Mouse (Mus musculus) neural tube, embryonic 15.5 days (tissue): ENCODE measurements around the gene Tpst2. TPM values are rescaled to one million over a fixed set of nuclear protein-coding genes. Genes with fewer than 3 reads are reported as not detected.

Experiments
- ATAC-seq: fragments of 200-750 bp; cut with Nextera tagmentation; 2 replicates; pipeline ENCODE4 v1.8.0; 2017; ENCODE audit warnings: mild to moderate bottlenecking, moderate TSS enrichment, moderate library complexity; ENCODE audit not compliant: low FRiP score
- H3K27ac ChIP-seq: fragments of 300-500 bp; sonication (generic); replicated peaks from 2 replicates; pipeline ENCODE4 v1.5.1; 2015; ENCODE audit warnings: mild to moderate bottlenecking, inconsistent platforms
- H3K27me3 ChIP-seq: fragments of 300-500 bp; sonication (generic); replicated peaks from 2 replicates; pipeline ENCODE4 v1.6.1; 2015; ENCODE audit warnings: inconsistent platforms
- H3K36me3 ChIP-seq: fragments of 300-500 bp; sonication (generic); 2 replicates; pipeline ENCODE4 v1.6.1; 2015; ENCODE audit warnings: inconsistent platforms
- H3K4me1 ChIP-seq: fragments of 300-500 bp; sonication (generic); 2 replicates; pipeline ENCODE4 v1.6.1; 2015; ENCODE audit warnings: inconsistent platforms
- H3K4me2 ChIP-seq: fragments of 300-500 bp; sonication (generic); 2 replicates; pipeline ENCODE4 v1.6.1; 2015; ENCODE audit warnings: inconsistent platforms, mild to moderate bottlenecking, moderate library complexity
- H3K4me3 ChIP-seq: fragments of 300-500 bp; sonication (generic); replicated peaks from 2 replicates; pipeline ENCODE4 v1.5.1; 2015; ENCODE audit warnings: mild to moderate bottlenecking, inconsistent platforms
- H3K9ac ChIP-seq: fragments of 300-500 bp; sonication (generic); replicated peaks from 2 replicates; pipeline ENCODE4 v1.6.1; 2015; ENCODE audit warnings: mild to moderate bottlenecking, inconsistent platforms
- H3K9me3 ChIP-seq: fragments of 300-500 bp; sonication (generic); replicated peaks from 2 replicates; pipeline ENCODE4 v1.6.1; 2016; ENCODE audit warnings: inconsistent platforms
- WGBS: fragments of 180-500 bp; shearing (Covaris S2); methylation state at CpG from one replicate; pipeline ENCODE4 v1.1.7; 2015; ENCODE audit warnings: mixed read lengths; 5-methylcytosine and 5-hydroxymethylcytosine counted together
- polyA plus RNA-seq: library from polyadenylated mRNA; unstranded; fragments of >200 nt; fragmentation: Nextera tagmentation; extraction: Ambion mirVana; gene quantifications from 2 replicates; pipeline ENCODE4 v1.2.1, GENCODE M21; 2015

The Tpst2 gene
- polyA plus RNA-seq, 1 experiment from 2014 or later, result 31.4 TPM

- H3K9ac ChIP-seq, result no peak overlapping the region
These were observed 69.9 kb downstream of the Tpst2 start for GRCm38 (mm10) chr5:112346211-112346965.

GRCm38 (mm10) chr5:112349169-112349568, 72.7 kb downstream of the Tpst2 start:
- no peak overlapping the region for H3K27ac ChIP-seq
- no peak overlapping the region for H3K4me3 ChIP-seq
- no peak for ATAC-seq
- WGBS, result 87% methylated on average over 8 of the region's 8 CpGs
- H3K9ac ChIP-seq, result no peak overlapping the region
- peaks cover 26% of the 10 kb centered on the region for H3K4me1 ChIP-seq
- no peak overlapping the region for H3K4me2 ChIP-seq
- peaks cover 56% of the 10 kb centered on the region for H3K36me3 ChIP-seq
- no peaks in the 10 kb centered on the region for H3K9me3 ChIP-seq
- H3K27me3 ChIP-seq, result no peaks in the 10 kb centered on the region

More at GRCm38 (mm10) chr5:112346211-112346965, 69.9 kb downstream of the Tpst2 start:
- WGBS, result 79% methylated on average over 16 of the region's 16 CpGs
- Histone ChIP-seq H3K27ac (no peak overlapping the region), H3K9me3 (no peaks in the 10 kb centered on the region), H3K4me3 (no peak overlapping the region), H3K36me3 (peaks cover 41% of the 10 kb centered on the region), H3K27me3 (no peaks in the 10 kb centered on the region), H3K4me2 (no peak overlapping the region), H3K4me1 (peaks cover 48% of the 10 kb centered on the region)
- ATAC-seq, result no peak

GRCm38 (mm10) chr5:112355493-112355892, 79.0 kb downstream of the Tpst2 start:
- no peak overlapping the region for H3K9ac ChIP-seq
- 88% methylated on average over 6 of the region's 6 CpGs for WGBS
- H3K36me3 ChIP-seq, result peaks cover 63% of the 10 kb centered on the region
- no peaks in the 10 kb centered on the region for H3K27me3 ChIP-seq
- no peaks in the 10 kb centered on the region for H3K4me1 ChIP-seq
- H3K4me3 ChIP-seq, result no peak overlapping the region
- H3K27ac ChIP-seq, result no peak overlapping the region
- no peak for ATAC-seq
- H3K9me3 ChIP-seq, result no peaks in the 10 kb centered on the region
- no peak overlapping the region for H3K4me2 ChIP-seq

- 61% methylated on average over 13 of the region's 13 CpGs for WGBS
- Histone ChIP-seq H3K4me1 (no peaks in the 10 kb centered on the region), H3K9me3 (no peaks in the 10 kb centered on the region), H3K27ac (no peak within 1 kb of the TSS), H3K4me2 (no peak within 1 kb of the TSS), H3K9ac (no peak within 1 kb of the TSS), H3K4me3 (no peak within 1 kb of the TSS), H3K27me3 (no peaks in the 10 kb centered on the region), H3K36me3 (peaks cover 59% of the 10 kb centered on the region)
- no peak for ATAC-seq
These were observed 79.4 kb downstream of the Tpst2 start, which contains the start of gene Gm6583 for GRCm38 (mm10) chr5:112355910-112356309. Gene Gm6583, minus strand, starts transcription at chr5:112356033.

GRCm38 (mm10) chr5:112356322-112356721, 79.8 kb downstream of the Tpst2 start:
- Histone ChIP-seq H3K27me3 (no peaks in the 10 kb centered on the region), H3K9ac (no peak overlapping the region), H3K36me3 (peaks cover 55% of the 10 kb centered on the region), H3K4me3 (no peak overlapping the region), H3K4me2 (no peak overlapping the region), H3K4me1 (no peaks in the 10 kb centered on the region), H3K9me3 (no peaks in the 10 kb centered on the region), H3K27ac (no peak overlapping the region)
- 96% methylated on average over 9 of the region's 9 CpGs for WGBS
- no peak for ATAC-seq

- peaks cover 59% of the 10 kb centered on the region for H3K36me3 ChIP-seq
- no peaks in the 10 kb centered on the region for H3K9me3 ChIP-seq
- ATAC-seq, result no peak
- H3K9ac ChIP-seq, result no peak overlapping the region
- H3K27ac ChIP-seq, result no peak overlapping the region
- WGBS, result 95% methylated on average over 4 of the region's 4 CpGs
- H3K4me2 ChIP-seq, result no peak overlapping the region
- H3K27me3 ChIP-seq, result no peaks in the 10 kb centered on the region
- no peak overlapping the region for H3K4me3 ChIP-seq
- H3K4me1 ChIP-seq, result no peaks in the 10 kb centered on the region
These were observed 83.0 kb downstream of the Tpst2 start for GRCm38 (mm10) chr5:112359520-112359919.

GRCm38 (mm10) chr5:112360077-112360476, 83.6 kb downstream of the Tpst2 start:
- H3K4me3 ChIP-seq, result no peak overlapping the region
- no peak for ATAC-seq
- no peaks in the 10 kb centered on the region for H3K27me3 ChIP-seq
- H3K4me2 ChIP-seq, result no peak overlapping the region
- 82% methylated on average over 3 of the region's 3 CpGs for WGBS
- no peaks in the 10 kb centered on the region for H3K4me1 ChIP-seq
- H3K9me3 ChIP-seq, result no peaks in the 10 kb centered on the region
- H3K9ac ChIP-seq, result no peak overlapping the region
- H3K27ac ChIP-seq, result no peak overlapping the region
- peaks cover 59% of the 10 kb centered on the region for H3K36me3 ChIP-seq

- Histone ChIP-seq H3K9ac (no peak overlapping the region), H3K27me3 (no peaks in the 10 kb centered on the region), H3K36me3 (peaks cover 52% of the 10 kb centered on the region), H3K4me2 (no peak overlapping the region), H3K27ac (no peak overlapping the region), H3K4me3 (no peak overlapping the region), H3K4me1 (peaks cover 9% of the 10 kb centered on the region), H3K9me3 (no peaks in the 10 kb centered on the region)
- no peak for ATAC-seq
- 70% methylated on average over 10 of the region's 10 CpGs for WGBS
These were observed 87.8 kb downstream of the Tpst2 start for GRCm38 (mm10) chr5:112364184-112364797.

Other genes starting within 250 kb of the Tpst2 start
- gene Cryba4, start 24.2 kb upstream of the Tpst2 start, polyA plus RNA-seq, result 1.7 and 2.5 TPM in 2 replicates
- 5.8 and 6.2 TPM in 2 replicates for gene Crybb1, start 20.9 kb upstream of the Tpst2 start, polyA plus RNA-seq
- gene Tfip11, start 49.7 kb downstream of the Tpst2 start, polyA plus RNA-seq, result 29.7 and 31.0 TPM in 2 replicates
- gene Srrd, start 66.3 kb downstream of the Tpst2 start, polyA plus RNA-seq, result 57.5 and 61.9 TPM in 2 replicates
- gene Hps4, start 66.4 kb downstream of the Tpst2 start, polyA plus RNA-seq, result 37.4 and 38.2 TPM in 2 replicates
- 0.13 and 0.22 TPM in 2 replicates for gene Gm6583, start 79.3 kb downstream of the Tpst2 start, polyA plus RNA-seq
- gene Asphd2, start 118.2 kb downstream of the Tpst2 start, polyA plus RNA-seq, result 58.3 and 89.1 TPM in 2 replicates
- 0.57 and 0.79 TPM in 2 replicates for gene Gm6588, start 172.7 kb downstream of the Tpst2 start, polyA plus RNA-seq